Mouse (Mus musculus): Measurements from ENCODE around the gene Foxo1. TPM values are rescaled to one million over a fixed set of nuclear protein-coding genes. Genes with fewer than 3 reads are reported as not detected.

Foxo1 gene
- polyA plus RNA-seq, 1 experiment from 2014 or later, result 4.6 TPM

DNA sequence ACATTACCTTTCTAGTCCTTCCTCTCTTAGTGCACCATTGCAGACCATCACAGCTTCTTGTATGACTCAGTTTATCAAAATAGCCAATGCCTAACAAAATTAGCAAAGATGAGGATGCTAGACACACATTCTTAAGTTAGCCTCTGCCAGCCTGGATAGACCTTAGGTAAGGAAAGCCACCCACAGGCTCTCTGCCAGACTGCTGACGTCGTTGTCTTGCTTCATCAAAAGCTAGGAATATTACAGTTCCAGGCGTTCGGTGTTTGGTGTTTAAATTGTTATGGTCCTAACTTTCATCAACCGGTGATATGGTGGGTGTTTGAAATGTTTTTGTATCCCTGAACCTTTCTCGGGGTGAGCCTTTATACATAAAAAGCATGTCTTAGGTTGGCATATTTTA, 96.4 kb downstream of the Foxo1 start:
- H3K9me3 ChIP-seq (ENCODE audit: control insufficient read depth), result no peaks in the 10 kb centered on the region
- no peak overlapping the region for H3K4me2 ChIP-seq (replicated peaks; ENCODE audit: low read depth)
- no peaks in the 10 kb centered on the region for H3K4me1 ChIP-seq (replicated peaks; ENCODE audit: control insufficient read depth, insufficient read depth, low read length)
- no peak overlapping the region for H3K4me3 ChIP-seq (ENCODE audit: low read depth, low read length)
- 86% methylated on average over 6 of the region's 6 CpGs for WGBS
- H3K27ac ChIP-seq (ENCODE audit: low read depth, low read length), result no peak overlapping the region
- no peak for ATAC-seq
- no peaks in the 10 kb centered on the region for H3K27me3 ChIP-seq (replicated peaks; ENCODE audit: control insufficient read depth, insufficient read depth, low read length)
- H3K9ac ChIP-seq (ENCODE audit: low read depth, low read length), result no peak overlapping the region
- no peaks in the 10 kb centered on the region for H3K36me3 ChIP-seq (ENCODE audit: control insufficient read depth, insufficient read depth)
- no peak for TF ChIP-seq CTCF (IDR thresholded peaks at IDR 0.05; ENCODE audit: low read depth)

- Histone ChIP-seq H3K4me2 (replicated peaks; ENCODE audit: low read depth) (no peak overlapping the region), H3K27ac (ENCODE audit: low read depth, low read length) (no peak overlapping the region), H3K36me3 (ENCODE audit: control insufficient read depth, insufficient read depth) (no peaks in the 10 kb centered on the region), H3K27me3 (replicated peaks; ENCODE audit: control insufficient read depth, insufficient read depth, low read length) (no peaks in the 10 kb centered on the region), H3K9me3 (ENCODE audit: control insufficient read depth) (no peaks in the 10 kb centered on the region), H3K4me1 (replicated peaks; ENCODE audit: control insufficient read depth, insufficient read depth, low read length) (no peaks in the 10 kb centered on the region), H3K9ac (ENCODE audit: low read depth, low read length) (no peak overlapping the region), H3K4me3 (ENCODE audit: low read depth, low read length) (no peak overlapping the region)
- no peak for ATAC-seq
- WGBS, result 86% methylated on average over 9 of the region's 9 CpGs
- TF ChIP-seq CTCF (IDR thresholded peaks at IDR 0.05; ENCODE audit: low read depth), result no peak
These were observed 101.1 kb downstream of the Foxo1 start for GRCm38 (mm10) chr3:52369204-52369603.

GRCm38 (mm10) chr3:52369881-52370428, 101.8 kb downstream of the Foxo1 start:
- no peak for TF ChIP-seq CTCF (IDR thresholded peaks at IDR 0.05; ENCODE audit: low read depth)
- H3K4me1 ChIP-seq (replicated peaks; ENCODE audit: control insufficient read depth, insufficient read depth, low read length), result no peaks in the 10 kb centered on the region
- H3K36me3 ChIP-seq (ENCODE audit: control insufficient read depth, insufficient read depth), result no peaks in the 10 kb centered on the region
- H3K9ac ChIP-seq (ENCODE audit: low read depth, low read length), result no peak overlapping the region
- no peak overlapping the region for H3K27ac ChIP-seq (ENCODE audit: low read depth, low read length)
- no peak for ATAC-seq
- no peaks in the 10 kb centered on the region for H3K9me3 ChIP-seq (ENCODE audit: control insufficient read depth)
- no peak overlapping the region for H3K4me2 ChIP-seq (replicated peaks; ENCODE audit: low read depth)
- no peaks in the 10 kb centered on the region for H3K27me3 ChIP-seq (replicated peaks; ENCODE audit: control insufficient read depth, insufficient read depth, low read length)
- no peak overlapping the region for H3K4me3 ChIP-seq (ENCODE audit: low read depth, low read length)
- 70% methylated on average over 7 of the region's 7 CpGs for WGBS

DNA sequence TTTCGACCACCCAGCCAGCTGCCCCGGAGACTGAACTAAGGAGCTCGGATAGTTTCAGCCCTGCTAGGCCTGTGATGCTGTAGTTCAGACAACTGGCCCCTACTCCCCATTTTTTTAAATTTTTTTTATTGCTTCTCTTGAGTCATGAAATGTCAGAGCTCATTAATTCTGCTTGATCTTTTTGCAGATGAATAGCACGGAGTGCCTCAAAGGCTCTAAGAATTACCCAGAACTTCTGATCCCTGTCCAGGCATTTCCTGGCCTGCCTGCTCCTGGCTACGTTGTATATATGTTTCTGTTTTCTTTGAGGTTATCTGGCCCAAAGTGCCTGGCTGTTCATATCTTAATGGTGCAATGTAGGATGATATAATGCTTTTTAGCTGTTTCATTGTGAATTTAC, 108.8 kb downstream of the Foxo1 start:
- no peak for TF ChIP-seq CTCF (IDR thresholded peaks at IDR 0.05; ENCODE audit: low read depth)
- Histone ChIP-seq H3K36me3 (ENCODE audit: control insufficient read depth, insufficient read depth) (no peaks in the 10 kb centered on the region), H3K4me1 (replicated peaks; ENCODE audit: control insufficient read depth, insufficient read depth, low read length) (no peaks in the 10 kb centered on the region), H3K4me3 (ENCODE audit: low read depth, low read length) (no peak overlapping the region), H3K9ac (ENCODE audit: low read depth, low read length) (no peak overlapping the region), H3K27ac (ENCODE audit: low read depth, low read length) (no peak overlapping the region), H3K4me2 (replicated peaks; ENCODE audit: low read depth) (no peak overlapping the region), H3K27me3 (replicated peaks; ENCODE audit: control insufficient read depth, insufficient read depth, low read length) (no peaks in the 10 kb centered on the region), H3K9me3 (ENCODE audit: control insufficient read depth) (no peaks in the 10 kb centered on the region)
- 82% methylated on average over 5 of the region's 5 CpGs for WGBS
- ATAC-seq, result no peak

GRCm38 (mm10) chr3:52383351-52383750, 115.2 kb downstream of the Foxo1 start:
- H3K4me2 ChIP-seq (replicated peaks; ENCODE audit: low read depth), result no peak overlapping the region
- H3K9me3 ChIP-seq (ENCODE audit: control insufficient read depth), result no peaks in the 10 kb centered on the region
- WGBS, result 45% methylated on average over 7 of the region's 7 CpGs
- H3K4me3 ChIP-seq (ENCODE audit: low read depth, low read length), result no peak overlapping the region
- H3K36me3 ChIP-seq (ENCODE audit: control insufficient read depth, insufficient read depth), result no peaks in the 10 kb centered on the region
- H3K27me3 ChIP-seq (replicated peaks; ENCODE audit: control insufficient read depth, insufficient read depth, low read length), result no peaks in the 10 kb centered on the region
- H3K9ac ChIP-seq (ENCODE audit: low read depth, low read length), result no peak overlapping the region
- TF ChIP-seq CTCF (IDR thresholded peaks at IDR 0.05; ENCODE audit: low read depth), result no peak
- H3K27ac ChIP-seq (ENCODE audit: low read depth, low read length), result no peak overlapping the region
- no peaks in the 10 kb centered on the region for H3K4me1 ChIP-seq (replicated peaks; ENCODE audit: control insufficient read depth, insufficient read depth, low read length)
- ATAC-seq, result no peak

GRCm38 (mm10) chr3:52386343-52386742, 118.2 kb downstream of the Foxo1 start:
- H3K4me3 ChIP-seq (ENCODE audit: low read depth, low read length), result no peak overlapping the region
- no peak overlapping the region for H3K4me2 ChIP-seq (replicated peaks; ENCODE audit: low read depth)
- WGBS, result 44% methylated on average over 8 of the region's 8 CpGs
- H3K27me3 ChIP-seq (replicated peaks; ENCODE audit: control insufficient read depth, insufficient read depth, low read length), result no peaks in the 10 kb centered on the region
- no peaks in the 10 kb centered on the region for H3K9me3 ChIP-seq (ENCODE audit: control insufficient read depth)
- no peak for ATAC-seq
- no peak overlapping the region for H3K27ac ChIP-seq (ENCODE audit: low read depth, low read length)
- no peak overlapping the region for H3K9ac ChIP-seq (ENCODE audit: low read depth, low read length)
- H3K4me1 ChIP-seq (replicated peaks; ENCODE audit: control insufficient read depth, insufficient read depth, low read length), result no peaks in the 10 kb centered on the region
- no peaks in the 10 kb centered on the region for H3K36me3 ChIP-seq (ENCODE audit: control insufficient read depth, insufficient read depth)
- no peak for TF ChIP-seq CTCF (IDR thresholded peaks at IDR 0.05; ENCODE audit: low read depth)

DNA sequence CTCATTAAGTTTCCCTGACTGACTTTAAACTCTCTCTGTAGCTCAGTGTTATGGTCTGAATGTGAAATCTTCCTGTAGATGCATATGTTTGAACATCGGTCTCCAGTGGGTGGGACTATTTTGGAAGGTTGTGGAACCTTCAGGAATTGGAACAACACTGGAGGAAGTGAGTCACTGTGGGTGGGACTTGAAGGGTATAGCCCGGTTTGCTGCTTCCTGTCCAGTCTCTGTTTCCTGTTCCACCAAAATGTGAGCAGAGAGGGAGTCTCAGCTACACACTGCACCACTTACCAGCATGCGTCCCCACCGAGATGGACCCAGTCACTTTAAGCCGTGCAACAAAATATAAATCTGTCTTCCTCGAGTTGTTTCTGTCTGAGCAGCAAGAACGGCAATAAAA, 122.2 kb downstream of the Foxo1 start:
- Histone ChIP-seq H3K9ac (ENCODE audit: low read depth, low read length) (no peak overlapping the region), H3K4me3 (ENCODE audit: low read depth, low read length) (no peak overlapping the region), H3K36me3 (ENCODE audit: control insufficient read depth, insufficient read depth) (no peaks in the 10 kb centered on the region), H3K4me2 (replicated peaks; ENCODE audit: low read depth) (no peak overlapping the region), H3K27me3 (replicated peaks; ENCODE audit: control insufficient read depth, insufficient read depth, low read length) (no peaks in the 10 kb centered on the region), H3K27ac (ENCODE audit: low read depth, low read length) (no peak overlapping the region), H3K9me3 (ENCODE audit: control insufficient read depth) (no peaks in the 10 kb centered on the region), H3K4me1 (replicated peaks; ENCODE audit: control insufficient read depth, insufficient read depth, low read length) (no peaks in the 10 kb centered on the region)
- 80% methylated on average over 7 of the region's 7 CpGs for WGBS
- no peak for ATAC-seq
- TF ChIP-seq CTCF (IDR thresholded peaks at IDR 0.05; ENCODE audit: low read depth), result no peak

Data from intestine, postnatal 0 days (tissue).